Mouse (Mus musculus) hindbrain, embryonic 15.5 days (tissue): ENCODE results near the gene Kcnma1. TPM values are rescaled to one million over a fixed set of nuclear protein-coding genes. Genes with fewer than 3 reads are reported as not detected.

Source experiments
- ATAC-seq: fragments of 200-750 bp; cut with Nextera tagmentation; 2 replicates; pipeline ENCODE4 v1.8.0; 2017; ENCODE audit warnings: low read depth, moderate number of reproducible peaks, moderate TSS enrichment; ENCODE audit not compliant: low FRiP score
- H3K27ac ChIP-seq: fragments of 300-500 bp; sonication (generic); replicated peaks from 2 replicates; pipeline ENCODE4 v1.5.1; 2015; ENCODE audit warnings: mild to moderate bottlenecking, inconsistent platforms
- H3K27me3 ChIP-seq: fragments of 300-500 bp; sonication (generic); 2 replicates; pipeline ENCODE4 v1.6.1; 2015; ENCODE audit warnings: control low read depth, inconsistent platforms
- H3K36me3 ChIP-seq: fragments of 300-500 bp; sonication (generic); 2 replicates; pipeline ENCODE4 v1.6.1; 2015; ENCODE audit warnings: control low read depth, inconsistent platforms
- H3K4me1 ChIP-seq: fragments of 300-500 bp; sonication (generic); replicated peaks from 2 replicates; pipeline ENCODE4 v1.6.1; 2015; ENCODE audit warnings: control low read depth, inconsistent platforms
- H3K4me2 ChIP-seq: fragments of 300-500 bp; sonication (generic); 2 replicates; pipeline ENCODE4 v1.6.1; 2015; ENCODE audit warnings: moderate library complexity, mild to moderate bottlenecking, inconsistent platforms
- H3K4me3 ChIP-seq: fragments of 300-500 bp; sonication (generic); 2 replicates; pipeline ENCODE4 v1.5.1; 2015; ENCODE audit warnings: mild to moderate bottlenecking, inconsistent platforms
- H3K9ac ChIP-seq: fragments of 300-500 bp; sonication (generic); 2 replicates; pipeline ENCODE4 v1.6.1; 2015; ENCODE audit warnings: inconsistent platforms
- H3K9me3 ChIP-seq: fragments of 300-500 bp; sonication (generic); 2 replicates; pipeline ENCODE4 v1.6.1; 2016; ENCODE audit warnings: control low read depth, inconsistent platforms
- WGBS: fragments of 180-500 bp; shearing (Covaris S2); methylation state at CpG from one replicate; pipeline ENCODE4 v1.1.7; 2015; 5-methylcytosine and 5-hydroxymethylcytosine counted together
- polyA plus RNA-seq: library from polyadenylated mRNA; unstranded; fragments of >200 nt; fragmentation: Nextera tagmentation; extraction: Ambion mirVana; gene quantifications from 2 replicates; pipeline ENCODE4 v1.2.1, GENCODE M21; 2015

Gene Kcnma1
- polyA plus RNA-seq, 1 experiment from 2014 or later, result 16.6 TPM

DNA sequence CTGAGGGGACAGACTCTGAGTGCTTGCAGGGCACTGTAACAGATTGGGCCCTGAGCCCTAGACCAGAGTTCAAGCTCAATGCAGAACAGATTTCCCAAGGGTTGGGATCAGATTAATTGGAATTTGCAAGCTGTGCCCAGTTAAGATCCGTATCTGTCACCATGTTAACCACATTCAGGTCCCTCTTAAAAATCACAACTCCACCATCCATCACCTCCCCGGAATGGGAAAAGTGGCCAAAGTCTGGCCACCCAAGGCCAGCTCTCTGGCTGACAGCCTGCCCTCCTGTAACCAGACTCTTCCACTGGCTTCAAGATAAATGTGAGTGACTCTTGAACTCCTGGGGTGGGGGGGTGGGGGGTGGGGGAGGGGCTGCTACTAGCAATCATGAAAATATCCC, 70.4 kb downstream of the Kcnma1 start:
- Histone ChIP-seq H3K27ac (no peak overlapping the region), H3K4me1 (no peaks in the 10 kb centered on the region), H3K27me3 (no peaks in the 10 kb centered on the region), H3K36me3 (no peaks in the 10 kb centered on the region), H3K9me3 (no peaks in the 10 kb centered on the region), H3K4me3 (no peak overlapping the region), H3K4me2 (no peak overlapping the region), H3K9ac (no peak overlapping the region)
- ATAC-seq, result no peak
- 59% methylated on average over 2 of the region's 2 CpGs for WGBS

DNA sequence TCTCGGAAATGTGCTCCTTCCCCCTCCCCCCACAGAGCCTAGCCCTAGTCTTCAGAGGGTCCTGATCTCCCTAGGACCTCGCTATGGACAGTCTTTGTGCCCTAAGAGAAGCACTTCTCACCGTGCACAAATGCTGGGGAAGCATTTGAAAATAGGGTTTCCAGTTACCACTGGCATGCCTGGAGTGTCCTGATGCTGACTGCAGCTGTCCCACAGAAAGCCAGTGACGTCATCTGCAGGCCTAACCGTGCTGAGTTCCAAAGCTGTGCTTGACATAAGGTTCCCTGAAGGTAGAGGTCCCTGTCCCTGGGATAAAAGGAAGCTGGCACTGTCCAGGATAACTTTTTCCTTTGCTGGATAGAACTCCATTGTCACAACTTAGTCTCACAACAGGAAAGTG, 71.1 kb downstream of the Kcnma1 start:
- Histone ChIP-seq H3K4me3 (no peak overlapping the region), H3K27ac (no peak overlapping the region), H3K36me3 (no peaks in the 10 kb centered on the region), H3K4me2 (no peak overlapping the region), H3K27me3 (no peaks in the 10 kb centered on the region), H3K9ac (no peak overlapping the region), H3K4me1 (no peaks in the 10 kb centered on the region), H3K9me3 (no peaks in the 10 kb centered on the region)
- ATAC-seq, result no peak
- 60% methylated on average over 5 of the region's 5 CpGs for WGBS

DNA sequence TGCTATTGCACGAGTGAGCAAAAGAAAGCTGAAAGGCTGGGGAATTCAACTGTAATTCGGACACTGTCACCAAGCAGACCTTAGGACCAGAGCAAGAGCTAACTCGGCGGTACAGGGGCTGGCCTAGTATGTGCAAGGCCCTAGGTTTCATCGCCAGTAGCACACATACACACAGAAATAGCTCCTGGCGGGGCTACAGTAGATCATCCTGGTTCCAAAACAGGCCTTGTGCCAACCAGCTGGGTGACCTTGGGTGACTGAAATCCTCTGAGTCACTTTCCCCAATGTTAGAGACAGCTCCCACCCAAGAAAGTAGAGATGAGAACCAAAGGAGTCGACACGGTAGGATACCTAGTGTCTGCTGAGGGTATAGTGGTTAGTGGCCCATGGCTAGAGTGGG, 72.2 kb downstream of the Kcnma1 start:
- Histone ChIP-seq H3K4me3 (no peak overlapping the region), H3K27ac (no peak overlapping the region), H3K27me3 (no peaks in the 10 kb centered on the region), H3K9ac (no peak overlapping the region), H3K4me1 (no peaks in the 10 kb centered on the region), H3K4me2 (no peak overlapping the region), H3K9me3 (no peaks in the 10 kb centered on the region), H3K36me3 (no peaks in the 10 kb centered on the region)
- ATAC-seq, result no peak
- 90% methylated on average over 8 of the region's 8 CpGs for WGBS

DNA sequence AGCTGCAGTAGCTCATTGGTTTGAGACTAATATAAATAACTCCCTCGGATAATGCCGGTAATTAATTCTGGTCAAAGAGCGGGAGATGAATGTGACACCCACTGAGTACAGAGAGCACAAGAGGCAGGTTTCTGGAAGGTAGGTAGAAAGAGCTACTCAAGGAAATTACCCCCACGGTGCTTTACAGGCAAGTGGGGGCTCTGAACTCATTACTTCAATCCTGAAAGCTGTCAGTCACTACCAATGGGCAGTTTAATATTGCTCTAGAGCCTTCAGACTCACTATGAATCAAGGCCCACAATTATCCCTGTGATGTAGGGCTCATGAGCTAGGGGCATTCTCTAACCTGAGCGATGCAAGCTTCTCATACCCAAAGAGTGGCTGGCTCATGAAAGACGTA, 79.3 kb downstream of the Kcnma1 start:
- no peak for ATAC-seq
- H3K9me3 ChIP-seq, result no peaks in the 10 kb centered on the region
- H3K27me3 ChIP-seq, result no peaks in the 10 kb centered on the region
- H3K36me3 ChIP-seq, result no peaks in the 10 kb centered on the region
- no peaks in the 10 kb centered on the region for H3K4me1 ChIP-seq
- WGBS, result 67% methylated on average over 6 of the region's 6 CpGs
- H3K4me3 ChIP-seq, result no peak overlapping the region
- no peak overlapping the region for H3K27ac ChIP-seq
- H3K4me2 ChIP-seq, result no peak overlapping the region
- no peak overlapping the region for H3K9ac ChIP-seq

DNA sequence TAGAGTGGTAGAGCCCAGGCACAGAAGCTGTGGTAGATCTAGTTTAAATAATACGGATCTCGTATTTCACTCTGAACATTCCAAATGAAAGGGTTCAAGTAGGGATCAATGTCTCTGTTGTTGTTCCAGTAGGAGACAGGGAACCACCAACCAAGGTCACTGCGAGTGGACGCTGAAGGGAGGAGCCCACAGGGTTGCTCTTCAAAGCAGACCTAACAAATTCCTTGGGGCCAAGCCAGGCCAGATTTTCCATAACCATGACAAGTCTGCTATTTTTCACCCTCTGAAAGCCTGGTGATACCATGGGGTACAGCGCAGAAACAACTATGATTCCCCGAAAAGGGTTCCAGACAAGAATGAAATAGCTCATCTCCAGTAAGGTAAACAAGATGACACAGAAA, 82.6 kb downstream of the Kcnma1 start:
- Histone ChIP-seq H3K9me3 (0 out of 2 replicates have a peak, but pooled peaks cover 5% of the 10 kb centered on the region), H3K36me3 (no peaks in the 10 kb centered on the region), H3K9ac (no peak overlapping the region), H3K4me3 (no peak overlapping the region), H3K27me3 (no peaks in the 10 kb centered on the region), H3K27ac (no peak overlapping the region), H3K4me1 (no peaks in the 10 kb centered on the region), H3K4me2 (no peak overlapping the region)
- 87% methylated on average over 6 of the region's 6 CpGs for WGBS
- ATAC-seq, result no peak

DNA sequence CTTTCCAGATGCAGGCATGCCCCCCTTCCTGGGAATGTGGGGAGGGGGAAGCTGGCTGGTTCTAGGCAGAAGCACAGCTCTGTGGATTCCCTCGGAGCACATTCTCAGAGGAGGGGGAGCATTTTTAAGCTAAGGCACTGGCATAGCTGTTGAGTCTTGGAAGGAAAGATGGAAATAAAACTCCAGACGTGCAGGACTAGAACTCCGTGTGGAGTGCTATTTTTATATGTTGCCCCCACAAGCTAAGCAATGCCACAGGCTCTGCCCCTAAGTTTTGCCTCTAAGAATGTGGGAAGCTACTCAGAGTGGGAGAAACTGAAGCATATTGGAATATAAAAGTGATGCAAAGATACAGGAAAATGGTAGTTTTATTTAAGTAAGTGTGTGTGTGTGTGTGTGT, 85.1 kb downstream of the Kcnma1 start:
- Histone ChIP-seq H3K4me1 (no peaks in the 10 kb centered on the region), H3K27me3 (no peaks in the 10 kb centered on the region), H3K36me3 (no peaks in the 10 kb centered on the region), H3K9me3 (0 out of 2 replicates have a peak, but pooled peaks cover 5% of the 10 kb centered on the region), H3K9ac (no peak overlapping the region), H3K4me3 (no peak overlapping the region), H3K27ac (no peak overlapping the region), H3K4me2 (no peak overlapping the region)
- no peak for ATAC-seq
- 82% methylated on average over 3 of the region's 3 CpGs for WGBS

DNA sequence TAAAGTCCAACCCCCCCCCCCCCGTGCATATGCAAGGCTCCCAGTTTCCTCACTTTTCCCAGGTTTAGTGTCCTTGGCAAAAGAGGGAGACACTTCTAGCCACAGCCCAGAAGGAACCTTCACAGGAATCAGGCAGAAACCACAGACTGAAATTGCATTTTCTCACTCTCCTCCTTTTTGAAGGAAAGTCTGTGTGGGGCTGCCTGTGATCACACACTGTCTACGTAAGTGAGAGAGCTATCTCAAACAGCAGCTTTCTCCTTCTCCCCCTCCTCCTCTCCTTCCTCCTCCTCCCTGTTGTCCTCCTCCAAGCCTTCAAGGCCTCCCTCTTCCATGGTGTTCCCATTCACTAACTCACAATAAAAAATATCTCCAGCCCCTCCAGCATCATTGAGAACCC, 90.9 kb downstream of the Kcnma1 start:
- 84% methylated on average over 2 of the region's 2 CpGs for WGBS
- no peak for ATAC-seq
- no peak overlapping the region for H3K4me3 ChIP-seq
- no peaks in the 10 kb centered on the region for H3K36me3 ChIP-seq
- no peaks in the 10 kb centered on the region for H3K27me3 ChIP-seq
- no peak overlapping the region for H3K9ac ChIP-seq
- no peaks in the 10 kb centered on the region for H3K4me1 ChIP-seq
- 0 out of 2 replicates have a peak, but pooled peaks cover 5% of the 10 kb centered on the region for H3K9me3 ChIP-seq
- no peak overlapping the region for H3K4me2 ChIP-seq
- H3K27ac ChIP-seq, result 0 out of 2 replicates have a peak overlapping the region, but pooled peaks have one; percentile 29

DNA sequence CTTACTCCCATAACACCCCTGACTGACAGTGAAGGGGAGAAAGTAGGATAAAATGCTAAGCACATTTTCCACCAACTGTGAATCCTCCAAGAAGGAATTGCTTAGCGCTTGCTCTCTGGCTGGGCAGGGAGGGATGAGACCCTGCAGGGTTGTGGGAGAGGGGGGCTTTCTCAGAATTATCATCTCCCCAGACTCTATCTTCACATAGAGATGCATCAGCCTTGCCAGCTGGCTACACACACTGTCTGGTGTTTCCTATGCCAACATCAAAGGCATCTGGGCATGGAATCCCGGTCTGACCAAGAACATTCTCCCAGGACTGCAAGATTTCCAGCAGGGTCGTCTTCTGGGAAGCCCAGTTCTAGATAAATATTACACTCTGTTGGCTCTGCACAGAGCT, 91.5 kb downstream of the Kcnma1 start:
- Histone ChIP-seq H3K4me3 (no peak overlapping the region), H3K4me1 (no peaks in the 10 kb centered on the region), H3K9ac (no peak overlapping the region), H3K27me3 (no peaks in the 10 kb centered on the region), H3K9me3 (0 out of 2 replicates have a peak, but pooled peaks cover 3% of the 10 kb centered on the region), H3K36me3 (no peaks in the 10 kb centered on the region), H3K27ac (0 out of 2 replicates have a peak overlapping the region, but pooled peaks have one; percentile 29), H3K4me2 (no peak overlapping the region)
- 74% methylated on average over 3 of the region's 3 CpGs for WGBS
- peak; percentile 63; the same call in 1 of the 2 replicates for ATAC-seq

DNA sequence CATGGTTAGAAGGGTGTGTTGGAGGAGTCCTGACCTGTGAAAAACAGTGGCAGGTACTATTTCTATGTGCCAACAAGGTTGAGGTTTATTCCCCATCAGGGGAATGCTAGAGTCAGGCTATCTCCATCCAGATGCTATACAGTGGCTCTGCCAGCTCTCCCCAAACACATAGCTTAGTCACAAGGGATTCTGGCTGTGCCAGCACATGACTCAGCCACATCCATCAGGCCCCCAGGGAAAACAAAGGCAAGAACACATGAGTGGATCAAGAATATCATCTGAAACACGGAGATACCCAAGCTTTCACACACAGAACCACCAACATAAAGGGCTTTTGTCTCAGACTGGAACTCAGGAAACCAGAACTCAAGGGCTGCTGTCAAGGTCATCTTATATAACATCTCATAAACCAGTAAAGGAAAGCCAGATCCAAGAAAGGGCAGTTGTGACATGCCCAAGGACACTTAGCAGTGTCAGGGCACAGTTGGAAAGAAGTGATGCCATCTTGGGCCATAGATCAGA, 103.1 kb downstream of the Kcnma1 start:
- ATAC-seq, result no peak
- no peaks in the 10 kb centered on the region; the same call in 1 of the 2 replicates for H3K4me1 ChIP-seq
- WGBS, result 68% methylated on average over 1 of the region's 1 CpGs
- H3K4me3 ChIP-seq, result no peak overlapping the region
- no peaks in the 10 kb centered on the region for H3K36me3 ChIP-seq
- no peak overlapping the region for H3K9ac ChIP-seq
- H3K9me3 ChIP-seq, result no peaks in the 10 kb centered on the region
- no peak overlapping the region for H3K27ac ChIP-seq
- H3K27me3 ChIP-seq, result no peaks in the 10 kb centered on the region
- no peak overlapping the region for H3K4me2 ChIP-seq

DNA sequence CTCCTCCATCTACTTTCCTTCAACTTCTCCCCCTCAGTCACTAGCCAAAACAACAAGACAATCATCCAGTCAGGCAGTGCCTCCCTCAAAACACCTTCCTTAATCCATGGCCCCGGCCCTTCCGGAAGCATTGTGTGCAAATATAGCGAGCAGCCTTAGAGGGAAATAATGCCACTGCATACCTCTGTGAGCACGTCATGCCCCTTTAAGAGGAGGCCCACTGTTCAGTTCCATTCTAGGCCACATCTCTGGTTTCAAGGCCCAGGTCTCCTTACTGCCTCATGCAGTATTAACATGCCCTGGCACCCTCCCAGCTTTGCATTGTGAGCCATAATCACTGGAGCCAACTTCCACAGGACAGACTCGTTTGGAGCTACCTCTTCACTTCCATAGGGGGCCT, 105.7 kb downstream of the Kcnma1 start:
- H3K27me3 ChIP-seq, result no peaks in the 10 kb centered on the region
- no peaks in the 10 kb centered on the region for H3K9me3 ChIP-seq
- WGBS, result 78% methylated on average over 5 of the region's 5 CpGs
- peaks cover 4% of the 10 kb centered on the region for H3K4me1 ChIP-seq
- H3K4me3 ChIP-seq, result no peak overlapping the region
- no peak for ATAC-seq
- H3K27ac ChIP-seq, result no peak overlapping the region
- H3K36me3 ChIP-seq, result no peaks in the 10 kb centered on the region
- no peak overlapping the region for H3K4me2 ChIP-seq
- no peak overlapping the region for H3K9ac ChIP-seq

DNA sequence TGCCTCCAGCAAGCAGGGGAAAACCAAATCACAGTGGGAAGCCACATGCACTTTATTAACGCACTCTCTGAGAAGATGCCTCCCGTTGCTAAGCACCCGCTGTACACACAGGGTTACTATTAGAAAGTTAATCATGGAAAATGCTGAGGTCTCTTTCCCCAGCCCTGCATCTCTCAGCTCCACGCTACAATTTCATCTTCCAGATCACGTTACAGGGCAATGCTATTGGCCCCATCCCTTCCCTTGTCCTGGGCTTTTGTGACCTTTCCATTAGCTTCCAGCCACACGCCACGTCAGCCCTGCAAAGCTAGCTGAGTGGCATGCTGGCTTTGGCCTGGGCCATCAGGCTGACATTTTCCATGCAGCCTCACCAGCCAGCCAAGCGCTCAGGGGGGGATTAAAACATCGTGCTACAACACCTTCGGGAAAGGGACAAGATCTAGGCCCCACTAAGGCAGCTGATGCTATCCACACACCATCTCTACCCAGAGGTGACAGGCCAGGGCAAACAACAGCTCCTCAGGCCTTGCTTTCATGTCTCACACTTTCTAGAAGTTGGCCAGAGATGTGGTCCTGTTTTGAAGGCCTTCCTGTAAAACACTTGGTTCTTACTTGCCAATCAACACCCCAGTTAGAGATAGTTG, 111.5 kb downstream of the Kcnma1 start:
- peak; percentile 79 for ATAC-seq
- no peak overlapping the region for H3K9ac ChIP-seq
- H3K4me3 ChIP-seq, result no peak overlapping the region
- no peaks in the 10 kb centered on the region for H3K9me3 ChIP-seq
- H3K4me1 ChIP-seq, result peaks cover 26% of the 10 kb centered on the region
- no peak overlapping the region for H3K4me2 ChIP-seq
- H3K36me3 ChIP-seq, result no peaks in the 10 kb centered on the region
- 22% methylated on average over 10 of the region's 10 CpGs for WGBS
- H3K27ac ChIP-seq, result peak overlapping the region; percentile 68
- H3K27me3 ChIP-seq, result no peaks in the 10 kb centered on the region

DNA sequence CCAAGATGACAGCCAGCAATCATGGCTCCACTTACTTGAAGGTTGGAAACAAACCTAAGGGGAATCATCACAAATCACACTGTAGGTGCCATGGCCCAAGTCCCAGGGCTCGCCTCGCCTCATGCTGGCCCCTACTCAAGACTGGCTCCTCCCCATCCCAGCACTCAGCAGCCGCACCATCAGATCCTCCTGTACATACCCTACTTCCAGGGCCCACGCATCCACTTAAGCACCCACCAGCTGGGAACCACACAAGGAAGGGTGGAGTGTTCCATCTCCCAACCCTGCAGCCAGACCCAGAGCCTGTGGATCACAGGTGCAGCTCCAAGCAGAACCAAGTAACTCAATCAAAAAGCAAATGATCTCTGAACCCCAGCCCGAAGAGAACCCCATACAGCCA, 114.8 kb downstream of the Kcnma1 start:
- no peak overlapping the region for H3K9ac ChIP-seq
- peaks cover 27% of the 10 kb centered on the region for H3K4me1 ChIP-seq
- no peak overlapping the region for H3K4me3 ChIP-seq
- ATAC-seq, result no peak
- no peaks in the 10 kb centered on the region for H3K36me3 ChIP-seq
- H3K27me3 ChIP-seq, result no peaks in the 10 kb centered on the region
- 89% methylated on average over 5 of the region's 5 CpGs for WGBS
- H3K9me3 ChIP-seq, result no peaks in the 10 kb centered on the region
- H3K4me2 ChIP-seq, result no peak overlapping the region
- no peak overlapping the region for H3K27ac ChIP-seq

DNA sequence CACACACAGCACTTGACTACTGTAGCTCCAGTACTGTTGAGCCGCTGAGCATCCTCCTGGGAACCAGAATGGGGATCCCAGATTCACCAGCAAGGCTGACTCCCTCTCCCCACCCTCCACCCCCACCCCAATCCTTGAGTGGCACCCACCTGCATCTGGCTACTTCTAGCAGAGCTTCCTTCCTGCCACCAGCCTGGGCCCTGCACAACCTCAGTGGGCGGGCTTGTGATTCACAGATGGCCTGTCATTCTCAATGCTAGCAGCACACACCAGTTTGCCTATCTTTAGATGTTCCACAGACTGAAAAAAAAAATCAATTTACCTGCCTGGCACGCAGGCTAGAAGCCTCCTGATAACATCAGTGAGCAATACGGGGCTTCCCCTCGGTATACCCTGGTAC, 116.5 kb downstream of the Kcnma1 start:
- H3K9ac ChIP-seq, result no peak overlapping the region
- H3K4me3 ChIP-seq, result no peak overlapping the region
- no peaks in the 10 kb centered on the region for H3K9me3 ChIP-seq
- peaks cover 17% of the 10 kb centered on the region for H3K4me1 ChIP-seq
- WGBS, result 74% methylated on average over 5 of the region's 5 CpGs
- H3K27ac ChIP-seq, result no peak overlapping the region
- H3K4me2 ChIP-seq, result no peak overlapping the region
- no peaks in the 10 kb centered on the region for H3K27me3 ChIP-seq
- ATAC-seq, result no peak
- H3K36me3 ChIP-seq, result no peaks in the 10 kb centered on the region
